Mouse (Mus musculus) testis, adult 2 months (tissue): ENCODE measurements around the gene Ttyh3. TPM values are rescaled to one million over a fixed set of nuclear protein-coding genes. Genes with fewer than 3 reads are reported as not detected.

Experiments
- H3K27ac ChIP-seq: fragments of 200-500 bp; 2 replicates; pipeline ENCODE4 v1.5.1; 2012; ENCODE audit warnings: low read depth, low read length; ENCODE audit not compliant: control insufficient read depth, insufficient read depth
- H3K27me3 ChIP-seq: fragments of 200-500 bp; 2 replicates; pipeline ENCODE4 v1.6.1; 2012; ENCODE audit warnings: mild to moderate bottlenecking, low read length, moderate library complexity; ENCODE audit not compliant: control insufficient read depth, insufficient read depth
- H3K36me3 ChIP-seq: fragments of 200-500 bp; 2 replicates; pipeline ENCODE4 v1.6.1; 2012; ENCODE audit warnings: mild to moderate bottlenecking, low read length; ENCODE audit not compliant: control insufficient read depth, insufficient read depth
- H3K4me1 ChIP-seq: fragments of 200-500 bp; 2 replicates; pipeline ENCODE4 v1.6.1; 2012; ENCODE audit warnings: low read length; ENCODE audit not compliant: control insufficient read depth, insufficient read depth
- H3K4me3 ChIP-seq: fragments of 200-500 bp; 2 replicates; pipeline ENCODE4 v1.5.1; 2012; ENCODE audit warnings: low read depth, mild to moderate bottlenecking, low read length, moderate library complexity, mixed read lengths; ENCODE audit not compliant: control insufficient read depth
- CTCF ChIP-seq: fragments of 200-500 bp; IDR thresholded peaks from 2 replicates; pipeline ENCODE4 v1.5.1; 2012; ENCODE audit warnings: low read depth, mild to moderate bottlenecking, inconsistent platforms, low read length, moderate library complexity; ENCODE audit not compliant: control insufficient read depth, insufficient read depth, insufficient replicate concordance
- POLR2A ChIP-seq: fragments of 200-500 bp; IDR thresholded peaks from 2 replicates; pipeline ENCODE4 v1.6.1; 2012; ENCODE audit warnings: low read depth, mild to moderate bottlenecking, inconsistent platforms, low read length, moderate library complexity; ENCODE audit not compliant: control insufficient read depth
- polyA plus RNA-seq: library from polyadenylated mRNA; depleted of rRNA; stranded (reverse); fragments of >200 nt; gene quantifications from 2 replicates; pipeline ENCODE4 v1.2.3, GENCODE M21; 2012

Gene Ttyh3
- polyA plus RNA-seq, 1 experiment: 16.2 TPM

DNA sequence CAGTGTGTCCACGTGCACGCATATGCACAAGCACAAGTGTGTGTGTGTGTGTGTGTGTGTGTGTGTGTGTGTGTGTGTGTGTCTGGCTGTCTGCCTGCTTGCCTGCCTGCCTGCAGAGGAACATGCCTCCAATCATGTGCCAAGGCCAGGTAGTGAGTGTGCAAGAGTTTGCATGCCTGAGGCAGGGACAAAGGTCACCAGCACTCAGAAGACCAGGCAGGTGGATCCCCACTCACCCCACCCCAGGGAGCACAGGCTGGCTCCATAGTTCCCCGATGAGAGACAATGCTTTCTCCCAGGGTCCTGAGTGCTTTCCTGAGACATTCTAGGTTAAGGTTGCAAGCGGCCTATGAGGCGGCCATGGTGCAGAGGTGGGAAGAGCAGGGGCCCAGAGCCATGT is 24.6 kb downstream of the Ttyh3 start:
- Histone ChIP-seq H3K4me1 (no peaks in the 10 kb centered on the region), H3K27ac (no peak overlapping the region), H3K36me3 (no peaks in the 10 kb centered on the region), H3K4me3 (no peak overlapping the region), H3K27me3 (no peaks in the 10 kb centered on the region)
- no peak for TF ChIP-seq CTCF
- TF ChIP-seq POLR2A: no peak

DNA sequence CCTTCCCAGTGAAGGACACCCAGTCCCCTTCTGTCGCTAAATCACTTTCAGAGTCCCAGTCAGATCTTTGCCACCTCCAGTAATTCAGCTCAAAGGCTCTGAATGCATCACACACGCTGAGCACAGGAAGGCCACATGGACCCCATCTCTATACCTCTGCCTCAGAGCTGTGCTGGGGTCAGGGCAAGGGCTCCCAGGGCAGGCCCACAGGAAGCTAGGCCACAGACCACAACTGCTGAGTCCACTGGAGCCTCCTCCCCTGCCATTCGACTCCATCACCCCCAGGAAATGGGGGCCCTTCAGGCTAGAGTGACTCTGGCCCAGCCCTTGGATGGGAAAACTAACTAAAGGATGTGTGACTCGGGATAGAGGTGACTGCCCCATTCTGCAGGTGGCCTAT is 25.0 kb downstream of the Ttyh3 start:
- no peak overlapping the region for H3K4me3 ChIP-seq
- no peaks in the 10 kb centered on the region for H3K36me3 ChIP-seq
- no peak for TF ChIP-seq CTCF
- no peak for TF ChIP-seq POLR2A
- no peaks in the 10 kb centered on the region for H3K27me3 ChIP-seq
- H3K27ac ChIP-seq: no peak overlapping the region
- H3K4me1 ChIP-seq: no peaks in the 10 kb centered on the region

GRCm38 (mm10) chr5:140622978-140623670 is 25.7 kb downstream of the Ttyh3 start:
- H3K27ac ChIP-seq: no peak overlapping the region
- H3K27me3 ChIP-seq: no peaks in the 10 kb centered on the region
- TF ChIP-seq POLR2A: no peak
- TF ChIP-seq CTCF: no peak
- H3K4me1 ChIP-seq: no peaks in the 10 kb centered on the region
- no peaks in the 10 kb centered on the region for H3K36me3 ChIP-seq
- no peak overlapping the region for H3K4me3 ChIP-seq

GRCm38 (mm10) chr5:140621517-140621916 is 27.3 kb downstream of the Ttyh3 start:
- Histone ChIP-seq H3K36me3 (no peaks in the 10 kb centered on the region), H3K4me1 (no peaks in the 10 kb centered on the region), H3K4me3 (no peak overlapping the region), H3K27ac (no peak overlapping the region), H3K27me3 (no peaks in the 10 kb centered on the region)
- TF ChIP-seq CTCF (no peak), POLR2A (no peak)

DNA sequence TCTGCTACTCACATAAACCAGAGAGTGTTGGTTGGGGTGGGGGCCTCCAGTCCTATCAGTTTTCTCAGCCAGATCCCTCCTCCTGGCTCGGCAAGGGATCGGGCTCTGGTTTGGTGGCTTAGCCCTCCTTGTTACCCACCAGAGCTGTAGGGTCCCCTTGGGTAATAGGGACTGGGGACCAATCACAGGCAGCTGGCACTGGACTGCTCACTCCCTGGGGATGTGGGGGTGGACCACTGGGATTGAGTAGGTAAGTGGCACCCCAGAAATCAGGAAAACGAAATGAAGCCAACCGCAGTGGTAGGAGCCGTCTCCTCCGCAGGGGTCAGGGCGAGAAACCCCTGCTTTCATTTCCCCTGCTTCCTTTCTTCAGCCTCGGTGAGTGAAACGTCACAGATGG is 27.7 kb downstream of the Ttyh3 start:
- Histone ChIP-seq H3K36me3 (no peaks in the 10 kb centered on the region), H3K4me1 (no peaks in the 10 kb centered on the region), H3K4me3 (no peak overlapping the region), H3K27me3 (no peaks in the 10 kb centered on the region), H3K27ac (no peak overlapping the region)
- TF ChIP-seq CTCF (no peak), POLR2A (no peak)

GRCm38 (mm10) chr5:140619895-140620736 is 28.7 kb downstream of the Ttyh3 start:
- H3K36me3 ChIP-seq: no peaks in the 10 kb centered on the region
- H3K4me3 ChIP-seq: no peak overlapping the region
- no peak for TF ChIP-seq POLR2A
- TF ChIP-seq CTCF: no peak
- H3K4me1 ChIP-seq: no peaks in the 10 kb centered on the region
- H3K27ac ChIP-seq: no peak overlapping the region
- H3K27me3 ChIP-seq: no peaks in the 10 kb centered on the region

GRCm38 (mm10) chr5:140619151-140619771 is 29.6 kb downstream of the Ttyh3 start:
- H3K4me3 ChIP-seq: no peak overlapping the region
- no peak for TF ChIP-seq POLR2A
- TF ChIP-seq CTCF: peak; percentile 71; the same call in 1 of the 2 replicates
- H3K36me3 ChIP-seq: no peaks in the 10 kb centered on the region
- H3K27me3 ChIP-seq: no peaks in the 10 kb centered on the region
- no peaks in the 10 kb centered on the region for H3K4me1 ChIP-seq
- no peak overlapping the region for H3K27ac ChIP-seq
